Mouse (Mus musculus) hindbrain, embryonic 13.5 days (tissue): ENCODE data around the gene Srpx2. TPM values are rescaled to one million over a fixed set of nuclear protein-coding genes. Genes with fewer than 3 reads are reported as not detected.

Source experiments
- ATAC-seq: fragments of 200-750 bp; cut with Nextera tagmentation; 2 replicates; pipeline ENCODE4 v1.8.0; 2017; ENCODE audit warnings: moderate TSS enrichment; ENCODE audit not compliant: low FRiP score
- H3K27ac ChIP-seq: fragments of 300-500 bp; sonication (generic); 2 replicates; pipeline ENCODE4 v1.5.1; 2015; ENCODE audit warnings: inconsistent platforms, mild to moderate bottlenecking, moderate library complexity
- H3K27me3 ChIP-seq: fragments of 300-500 bp; sonication (generic); 2 replicates; pipeline ENCODE4 v1.6.1; 2015; ENCODE audit warnings: mild to moderate bottlenecking, inconsistent platforms
- H3K36me3 ChIP-seq: fragments of 300-500 bp; sonication (generic); 2 replicates; pipeline ENCODE4 v1.6.1; 2015; ENCODE audit warnings: mild to moderate bottlenecking, inconsistent platforms
- H3K4me1 ChIP-seq: fragments of 300-500 bp; sonication (generic); replicated peaks from 2 replicates; pipeline ENCODE4 v1.6.1; 2015; ENCODE audit warnings: inconsistent platforms
- H3K4me2 ChIP-seq: fragments of 300-500 bp; sonication (generic); 2 replicates; pipeline ENCODE4 v1.6.1; 2015; ENCODE audit warnings: inconsistent platforms, mild to moderate bottlenecking, moderate library complexity
- H3K4me3 ChIP-seq: fragments of 300-500 bp; sonication (generic); 2 replicates; pipeline ENCODE4 v1.5.1; 2015; ENCODE audit warnings: mild to moderate bottlenecking, inconsistent platforms
- H3K9ac ChIP-seq: fragments of 300-500 bp; sonication (generic); 2 replicates; pipeline ENCODE4 v1.6.1; 2015; ENCODE audit warnings: mild to moderate bottlenecking, inconsistent platforms
- H3K9me3 ChIP-seq: fragments of 300-500 bp; sonication (generic); 2 replicates; pipeline ENCODE4 v1.6.1; 2016; ENCODE audit warnings: inconsistent platforms
- WGBS: fragments of 180-500 bp; shearing (Covaris S2); methylation state at CpG from one replicate; pipeline ENCODE4 v1.1.7; 2015; 5-methylcytosine and 5-hydroxymethylcytosine counted together
- polyA plus RNA-seq: library from polyadenylated mRNA; unstranded; fragments of >200 nt; fragmentation: Nextera tagmentation; extraction: Ambion mirVana; gene quantifications from 2 replicates; pipeline ENCODE4 v1.2.1, GENCODE M21; 2015

Srpx2 gene
- polyA plus RNA-seq, 1 experiment from 2014 or later = 1.6 TPM

DNA sequence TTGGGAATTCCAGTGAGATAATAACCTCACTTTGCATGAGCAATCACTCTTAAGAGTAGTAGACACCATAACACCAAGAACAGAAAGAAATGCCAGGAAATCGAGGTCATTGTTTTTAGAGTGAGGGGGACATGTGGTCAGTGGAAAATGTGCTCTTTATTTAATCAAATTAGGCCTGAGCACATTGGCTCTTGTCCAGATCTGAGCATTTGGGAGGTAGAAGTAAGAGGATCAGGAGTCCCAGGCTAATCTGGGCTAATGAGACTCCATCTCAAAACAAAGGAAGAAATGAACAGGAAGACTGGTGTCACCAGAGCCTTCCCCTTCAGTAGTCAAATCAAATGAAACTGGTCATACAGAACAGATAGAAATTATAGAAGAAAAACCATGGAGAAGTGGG lies 31.3 kb downstream of the Srpx2 start:
- Histone ChIP-seq H3K9ac (no peak overlapping the region), H3K4me1 (no peaks in the 10 kb centered on the region), H3K36me3 (no peaks in the 10 kb centered on the region), H3K9me3 (no peaks in the 10 kb centered on the region), H3K4me2 (no peak overlapping the region), H3K27ac (no peak overlapping the region), H3K4me3 (no peak overlapping the region), H3K27me3 (0 out of 2 replicates have a peak, but pooled peaks cover 2% of the 10 kb centered on the region)
- no peak for ATAC-seq
- WGBS = 70% methylated on average over 1 of the region's 1 CpGs

DNA sequence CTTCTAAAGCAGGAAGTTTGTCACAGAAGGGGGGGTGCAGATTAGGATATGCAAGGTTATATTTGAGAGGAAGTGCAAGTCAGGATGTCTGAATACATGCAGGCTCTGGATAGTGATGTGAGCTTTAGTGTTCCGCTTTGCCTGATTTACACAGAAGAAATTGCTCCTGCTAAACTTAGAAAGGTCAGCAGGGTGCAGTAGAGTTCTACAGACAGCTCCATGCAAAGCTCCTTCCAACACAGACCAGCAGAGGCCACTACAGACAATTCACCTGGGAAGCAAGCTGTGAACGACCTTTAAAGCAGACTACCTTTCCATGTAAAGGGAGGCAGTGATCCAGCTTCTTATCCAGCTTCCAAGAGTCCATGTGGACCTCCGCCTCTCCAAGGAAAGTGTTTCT lies 39.2 kb downstream of the Srpx2 start:
- peak; percentile 71; the same call in 1 of the 2 replicates for ATAC-seq
- WGBS = 29% methylated on average over 3 of the region's 3 CpGs
- H3K4me1 ChIP-seq = no peaks in the 10 kb centered on the region

DNA sequence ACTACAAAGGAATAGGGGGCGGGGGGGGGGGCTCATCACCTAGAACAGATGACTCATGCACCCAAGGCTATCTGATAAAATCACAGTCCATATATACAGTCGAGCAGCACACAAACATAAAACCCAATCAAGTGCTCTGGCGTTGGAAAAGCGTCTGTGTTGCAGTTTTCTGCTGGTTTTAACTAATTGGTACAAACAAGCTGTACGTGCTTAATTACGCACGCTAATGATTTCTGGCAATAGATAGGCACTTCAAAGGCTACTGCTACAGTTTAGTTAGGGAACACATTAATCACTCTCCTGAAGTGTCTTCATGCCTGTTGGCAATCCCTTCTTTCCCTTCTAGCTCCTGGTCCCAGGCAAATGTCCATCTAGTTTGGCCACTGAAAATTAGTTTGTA lies 46.4 kb downstream of the Srpx2 start:
- ATAC-seq = no peak
- no peaks in the 10 kb centered on the region for H3K9me3 ChIP-seq
- H3K27me3 ChIP-seq = peaks cover 6% of the 10 kb centered on the region; the same call in 1 of the 2 replicates
- WGBS = 59% methylated on average over 7 of the region's 7 CpGs
- H3K4me3 ChIP-seq = no peak overlapping the region
- no peak overlapping the region for H3K27ac ChIP-seq
- no peaks in the 10 kb centered on the region for H3K36me3 ChIP-seq
- no peak overlapping the region for H3K4me2 ChIP-seq
- no peaks in the 10 kb centered on the region for H3K4me1 ChIP-seq
- no peak overlapping the region for H3K9ac ChIP-seq

More for the DNA sequence above, 39.2 kb downstream of the Srpx2 start:
- Histone ChIP-seq H3K9me3 (no peaks in the 10 kb centered on the region), H3K36me3 (no peaks in the 10 kb centered on the region), H3K27me3 (peaks cover 10% of the 10 kb centered on the region; the same call in 1 of the 2 replicates), H3K4me2 (no peak overlapping the region), H3K9ac (no peak overlapping the region), H3K4me3 (no peak overlapping the region), H3K27ac (no peak overlapping the region)

DNA sequence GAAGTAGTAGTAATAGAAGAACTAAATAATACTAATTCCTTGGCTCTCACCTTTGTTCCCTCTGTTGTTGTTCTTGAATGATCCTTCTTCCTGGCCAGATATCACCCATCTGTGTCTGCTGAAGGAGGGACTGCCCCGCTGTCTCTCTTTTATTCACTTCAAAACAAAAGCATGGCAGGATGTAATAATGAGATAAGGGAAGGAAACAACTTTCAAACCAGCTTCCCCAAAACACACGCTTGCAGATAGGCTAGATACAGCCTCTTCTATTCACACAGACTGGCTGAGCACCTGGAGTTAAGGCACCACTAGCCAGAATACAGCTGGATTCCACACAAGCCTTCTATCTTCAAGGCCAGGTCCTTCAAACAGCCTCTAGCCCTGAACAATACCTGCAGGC lies 52.4 kb downstream of the Srpx2 start:
- no peak overlapping the region for H3K9ac ChIP-seq
- 73% methylated on average over 2 of the region's 2 CpGs for WGBS
- no peak overlapping the region for H3K4me3 ChIP-seq
- ATAC-seq = no peak
- H3K27me3 ChIP-seq = no peaks in the 10 kb centered on the region
- no peaks in the 10 kb centered on the region for H3K36me3 ChIP-seq
- H3K27ac ChIP-seq = no peak overlapping the region
- no peak overlapping the region for H3K4me2 ChIP-seq
- H3K9me3 ChIP-seq = no peaks in the 10 kb centered on the region
- no peaks in the 10 kb centered on the region for H3K4me1 ChIP-seq

DNA sequence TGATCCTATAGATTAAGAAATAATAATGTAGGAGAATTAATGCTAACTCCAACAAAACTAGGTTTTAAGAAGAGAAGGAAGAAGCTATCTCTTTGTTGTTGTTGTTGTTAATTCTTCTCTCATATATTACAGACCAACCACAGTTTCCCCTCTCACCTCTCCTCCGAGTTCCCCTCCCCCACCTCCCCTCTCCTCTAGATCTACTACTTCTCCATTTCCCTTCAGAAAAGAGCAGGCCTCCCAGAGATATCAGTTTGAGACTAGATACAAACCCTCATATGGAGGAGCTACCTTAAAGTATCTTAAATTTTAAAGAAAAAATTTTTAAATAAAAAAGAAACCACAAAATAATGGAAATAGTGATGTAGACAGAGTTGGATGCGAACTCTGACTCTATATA lies 56.4 kb downstream of the Srpx2 start:
- Histone ChIP-seq H3K27ac (no peak overlapping the region), H3K9me3 (no peaks in the 10 kb centered on the region)
- 58% methylated on average over 2 of the region's 2 CpGs for WGBS

DNA sequence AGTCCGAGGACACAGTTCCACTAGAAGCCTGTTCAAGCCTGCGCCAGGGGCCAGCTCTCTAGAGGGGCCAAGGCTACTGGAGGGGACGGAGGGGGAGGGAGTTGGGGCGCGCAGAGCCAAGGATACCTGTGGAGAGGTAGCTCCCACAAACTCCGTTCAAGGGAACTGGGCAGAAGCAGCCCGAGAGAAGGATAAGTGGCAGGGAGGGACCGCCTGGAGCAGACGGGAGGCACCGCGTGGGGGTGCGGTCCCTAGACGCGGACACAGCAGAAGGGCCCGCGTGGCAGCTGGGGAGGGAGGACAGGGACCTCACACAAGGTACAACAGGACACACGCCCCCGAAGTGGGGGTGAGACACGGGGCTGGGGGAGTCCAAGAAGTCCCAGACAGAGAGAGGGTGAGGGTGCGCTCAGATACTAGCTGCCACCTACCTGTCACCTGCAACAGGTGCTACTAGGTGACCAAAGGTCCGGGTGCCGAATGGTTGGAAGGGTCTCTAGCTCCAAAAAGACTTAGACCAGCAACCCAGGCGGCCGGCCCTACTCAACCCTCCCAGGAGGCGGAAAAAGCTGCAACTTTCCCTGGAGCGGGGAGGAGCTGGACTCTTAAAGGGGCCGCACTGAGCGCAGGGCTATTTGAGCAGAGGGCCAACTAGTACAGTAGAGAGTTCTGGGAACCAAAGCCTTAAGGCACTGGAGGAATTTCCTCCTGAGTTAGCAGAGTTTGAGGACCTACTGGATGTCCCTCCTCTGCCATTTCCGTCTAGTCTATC lies 73.2 kb downstream of the Srpx2 start, which contains the start of gene Sytl4:
Gene Sytl4 (minus strand): TSS at position 582 of the 772 bp plus-strand sequence.
- Histone ChIP-seq H3K9me3 (no peaks in the 10 kb centered on the region), H3K27me3 (peaks cover 21% of the 10 kb centered on the region), H3K36me3 (no peaks in the 10 kb centered on the region), H3K4me1 (peaks cover 7% of the 10 kb centered on the region), H3K27ac (no peak within 1 kb of the TSS), H3K9ac (peak within 1 kb of the TSS; percentile 39; the same call in 1 of the 2 replicates), H3K4me2 (peak within 1 kb of the TSS; percentile 53), H3K4me3 (peak within 1 kb of the TSS; percentile 33)
- WGBS = 12% methylated on average over 29 of the region's 29 CpGs
- ATAC-seq = peak; percentile 46; the same call in 1 of the 2 replicates

More for the DNA sequence above, 56.4 kb downstream of the Srpx2 start:
- no peak for ATAC-seq
- H3K36me3 ChIP-seq = no peaks in the 10 kb centered on the region
- no peaks in the 10 kb centered on the region for H3K4me1 ChIP-seq
- H3K27me3 ChIP-seq = 0 out of 2 replicates have a peak, but pooled peaks cover 2% of the 10 kb centered on the region
- no peak overlapping the region for H3K9ac ChIP-seq
- no peak overlapping the region for H3K4me2 ChIP-seq
- H3K4me3 ChIP-seq = no peak overlapping the region

Other genes starting within 250 kb of the Srpx2 start
- gene Pcdh19, start 219.4 kb upstream of the Srpx2 start, polyA plus RNA-seq = 11.0 and 12.2 TPM in 2 replicates
- gene Tnmd, start 57.4 kb upstream of the Srpx2 start, polyA plus RNA-seq = 2.5 and 4.4 TPM in 2 replicates
- gene Tspan6, start 10.0 kb upstream of the Srpx2 start, polyA plus RNA-seq = 252 and 256 TPM in 2 replicates
- 0.89 and 1.4 TPM in 2 replicates for gene Sytl4, start 73.4 kb downstream of the Srpx2 start, polyA plus RNA-seq
- 62.3 and 64.5 TPM in 2 replicates for gene Cstf2, start 150.8 kb downstream of the Srpx2 start, polyA plus RNA-seq